ENCODE assay signal across 19 mouse cellular contexts in the genomic region with DNA sequence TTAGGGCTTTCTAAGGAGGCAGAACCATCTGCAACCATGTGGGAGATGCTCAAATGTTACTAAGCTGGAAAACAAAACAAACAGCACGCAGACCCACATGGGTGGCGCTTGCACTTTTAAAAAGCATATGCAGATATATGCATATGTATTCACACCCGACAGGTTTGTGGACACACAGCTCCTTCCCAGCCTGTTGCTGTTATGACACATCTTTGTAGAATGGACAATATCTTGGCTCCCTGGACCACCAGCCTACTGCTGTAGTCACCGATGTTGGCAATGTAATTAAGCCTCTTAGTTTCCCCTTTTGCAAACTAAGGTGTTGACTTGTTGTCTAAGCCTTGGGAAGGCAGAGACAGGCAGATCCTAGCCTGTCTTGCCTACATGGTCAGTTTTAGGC. TPM values are rescaled to one million over a fixed set of nuclear protein-coding genes. Genes with fewer than 3 reads are reported as not detected.
"Had no signal": no experiment of that assay in that cellular context is flagged by ENCODE, and none has a peak within 500 bp of the region (broad histone marks: within the 10 kb centered on the region; RNA-seq: fewer than 3 reads in every experiment).

No protein-coding gene starts in this region.

- H3K4me1 ChIP-seq: limb, embryonic 10.5 days; limb, embryonic 13.5 days; liver, embryonic 12.5 days; liver, embryonic 15.5 days; midbrain, embryonic 12.5 days; midbrain, embryonic 15.5 days had no signal

- H3K27me3 ChIP-seq: liver, embryonic 12.5 days; liver, embryonic 15.5 days; midbrain, embryonic 12.5 days; midbrain, embryonic 15.5 days had no signal

- H3K36me3 ChIP-seq: limb, embryonic 10.5 days; limb, embryonic 13.5 days; liver, embryonic 12.5 days; liver, embryonic 15.5 days; midbrain, embryonic 12.5 days; midbrain, embryonic 15.5 days had no signal

- H3K9ac ChIP-seq: limb, embryonic 13.5 days; liver, embryonic 12.5 days; liver, embryonic 15.5 days; midbrain, embryonic 12.5 days; midbrain, embryonic 15.5 days had no signal

- H3K27ac ChIP-seq: kidney, postnatal 0 days; layer of hippocampus, adult 2 months; limb, embryonic 10.5 days; limb, embryonic 13.5 days; liver, embryonic 12.5 days; liver, embryonic 15.5 days; midbrain, embryonic 12.5 days; midbrain, embryonic 15.5 days had no signal

- DNase-seq: kidney, postnatal 25 days; layer of hippocampus, adult 9-11 months; liver; lung, adult 2 months; lung, postnatal 14 days; lung, postnatal 4 days; thymus, adult 18-20 months; thymus, postnatal 36 days had no signal

- H3K4me2 ChIP-seq: limb, embryonic 13.5 days; liver, embryonic 12.5 days; liver, embryonic 15.5 days; midbrain, embryonic 12.5 days; midbrain, embryonic 15.5 days had no signal

- H3K9me3 ChIP-seq: limb, embryonic 10.5 days; limb, embryonic 13.5 days; liver, embryonic 12.5 days; liver, embryonic 15.5 days; midbrain, embryonic 12.5 days; midbrain, embryonic 15.5 days had no signal

- H3K4me3 ChIP-seq: layer of hippocampus, adult 2 months; limb, embryonic 10.5 days; limb, embryonic 13.5 days; liver, embryonic 12.5 days; liver, embryonic 15.5 days; midbrain, embryonic 12.5 days; midbrain, embryonic 15.5 days had no signal

- ATAC-seq: liver, embryonic 12.5 days; midbrain, embryonic 15.5 days had no signal

RNA-seq across cellular contexts. Expression of a gene that starts 32.0 kb away (rescaled TPM):
- total RNA-seq: megakaryocyte progenitor cell, adult 5-6 weeks; megakaryocyte-erythroid progenitor cell, adult 5-6 weeks; monocyte, adult 5-6 weeks had no signal
